ENCODE assay signal across 27 mouse cellular contexts in genomic region chr19:29849924-29850551, GRCm38 (mm10). TPM values are rescaled to one million over a fixed set of nuclear protein-coding genes. Genes with fewer than 3 reads are reported as not detected.
DNase-seq lines count a peak whose midpoint lies in the region; ATAC-seq and TF ChIP-seq lines count a peak whose summit lies in the region.
"Had no signal": no experiment of that assay in that cellular context is flagged by ENCODE, and none has a peak within 500 bp of the region (broad histone marks: within the 10 kb centered on the region; RNA-seq: fewer than 3 reads in every experiment).

No protein-coding gene starts in this region.

- TF ChIP-seq CTCF in gastrocnemius, adult 2 months (IDR thresholded peaks at IDR 0.05) = no peak

- no peaks in the 10 kb centered on the region for H3K4me1 ChIP-seq in forebrain, embryonic 14.5 days (ENCODE audit: control insufficient read depth, insufficient read depth, low read length)
- H3K4me1 ChIP-seq: limb, embryonic 12.5 days; liver, embryonic 15.5 days; midbrain, embryonic 10.5 days; neural tube, embryonic 12.5 days; stomach, embryonic 15.5 days had no signal

- 83% methylated on average over 11 of the region's 11 CpGs for WGBS in forebrain, embryonic 14.5 days

- no peak overlapping the region for H3K4me3 ChIP-seq in gastrocnemius, adult 2 months
- no peak overlapping the region for H3K4me3 ChIP-seq in forebrain, embryonic 14.5 days (ENCODE audit: low read depth, low read length)
- H3K4me3 ChIP-seq: forebrain, embryonic 15.5 days; kidney, embryonic 15.5 days; layer of hippocampus, adult 2 months; left cerebral cortex, adult 2 months; limb, embryonic 12.5 days; liver, embryonic 15.5 days; midbrain, embryonic 10.5 days; midbrain, embryonic 15.5 days; neural tube, embryonic 12.5 days; stomach, embryonic 15.5 days had no signal

- ATAC-seq in granulocyte monocyte progenitor cell, adult 5-6 weeks (replicated peaks; ENCODE audit: poor library complexity, severe bottlenecking) = peak; percentile 84
- ATAC-seq in forebrain, embryonic 14.5 days = no peak
- ATAC-seq: forebrain, embryonic 15.5 days; midbrain, embryonic 15.5 days had no signal

- peaks cover 11% of the 10 kb centered on the region for H3K27me3 ChIP-seq in forebrain, embryonic 14.5 days (replicated peaks; ENCODE audit: control insufficient read depth, insufficient read depth, low read length)
- H3K27me3 ChIP-seq: kidney, embryonic 15.5 days; limb, embryonic 12.5 days; liver, embryonic 15.5 days; midbrain, embryonic 15.5 days; neural tube, embryonic 12.5 days; stomach, embryonic 15.5 days had no signal

- H3K36me3 ChIP-seq in forebrain, embryonic 14.5 days (ENCODE audit: control insufficient read depth, insufficient read depth, low read length) = no peaks in the 10 kb centered on the region
- H3K36me3 ChIP-seq: forebrain, embryonic 15.5 days; kidney, embryonic 15.5 days; limb, embryonic 12.5 days; liver, embryonic 15.5 days; midbrain, embryonic 10.5 days; midbrain, embryonic 15.5 days; neural tube, embryonic 12.5 days; stomach, embryonic 15.5 days had no signal

- no peak overlapping the region for H3K4me2 ChIP-seq in forebrain, embryonic 14.5 days (ENCODE audit: low read length)
- H3K4me2 ChIP-seq: forebrain, embryonic 15.5 days; hindbrain, embryonic 14.5 days; kidney, embryonic 15.5 days; limb, embryonic 12.5 days; liver, embryonic 15.5 days; lung, embryonic 14.5 days; midbrain, embryonic 15.5 days; neural tube, embryonic 12.5 days; stomach, embryonic 15.5 days had no signal

- intact Hi-C loops in gastrocnemius, adult 2 months (cut with DNase I) = no loop called here

- DNase-seq in right cerebral cortex, adult 18-20 months = peak; percentile 8
- DNase-seq in right cerebral cortex, postnatal 10 days (ENCODE audit: low spot score in 2 of 2) = no peak
- peak; percentile 92 for DNase-seq in MEL-GATA-1-ER (ENCODE audit: extremely low read depth, low read depth)
- no peak for DNase-seq in gastrocnemius, adult 2 months
- DNase-seq in forebrain, embryonic 14.5 days (ENCODE audit: low spot score) = no peak
- no peak for DNase-seq in embryo, embryonic 11 days
- no peak for DNase-seq in gastrocnemius, postnatal 25 days
- DNase-seq: adrenal gland, postnatal 25 days; cerebellum, adult 2 months; cerebellum, postnatal 14 days; kidney, adult 18-20 months; kidney, postnatal 36 days; lung, embryonic 14.5 days; lung, postnatal 14 days; right cerebral cortex, postnatal 14 days had no signal

- H3K9me3 ChIP-seq in forebrain, embryonic 14.5 days (replicated peaks; ENCODE audit: control insufficient read depth, low read length) = no peaks in the 10 kb centered on the region
- H3K9me3 ChIP-seq: forebrain, embryonic 15.5 days; kidney, embryonic 15.5 days; limb, embryonic 12.5 days; liver, embryonic 15.5 days; midbrain, embryonic 10.5 days; midbrain, embryonic 15.5 days; neural tube, embryonic 12.5 days; stomach, embryonic 15.5 days had no signal

- no peak overlapping the region for H3K27ac ChIP-seq in gastrocnemius, adult 2 months
- no peak overlapping the region for H3K27ac ChIP-seq in forebrain, embryonic 14.5 days (ENCODE audit: low read depth, low read length)
- H3K27ac ChIP-seq: forebrain, embryonic 15.5 days; hindbrain, embryonic 14.5 days; kidney, embryonic 15.5 days; layer of hippocampus, adult 2 months; left cerebral cortex, adult 2 months; limb, embryonic 12.5 days; liver, embryonic 15.5 days; midbrain, embryonic 10.5 days; midbrain, embryonic 15.5 days; neural tube, embryonic 12.5 days; stomach, embryonic 15.5 days had no signal

- no peak overlapping the region for H3K9ac ChIP-seq in forebrain, embryonic 14.5 days (ENCODE audit: low read length)
- H3K9ac ChIP-seq: forebrain, embryonic 15.5 days; hindbrain, embryonic 14.5 days; kidney, embryonic 15.5 days; limb, embryonic 12.5 days; liver, embryonic 15.5 days; lung, embryonic 14.5 days; midbrain, embryonic 15.5 days; neural tube, embryonic 12.5 days; stomach, embryonic 15.5 days had no signal

RNA-seq across cellular contexts. Expression of gene Ranbp6, which starts 37.3 kb away (rescaled TPM):
- total RNA-seq in granulocyte monocyte progenitor cell, adult 5-6 weeks (2014; fragmentation: Nextera tagmentation) = 8.8 and 13.2 TPM in 2 replicates
- 19.2 and 27.7 TPM in 2 replicates for total RNA-seq in granulocyte monocyte progenitor cell, adult 5-6 weeks (2017)
- total RNA-seq in gastrocnemius, adult 2 months (2021) = 10 to 100 TPM; 10.2 to 11.1 TPM
- 42.1 and 53.4 TPM in 2 replicates for polyA plus RNA-seq in forebrain, embryonic 14.5 days (2014; fragmentation: Nextera tagmentation; extraction: Ambion mirVana)
- 1 to 10 TPM; 8.0 to 8.1 TPM for total RNA-seq in gastrocnemius, postnatal 25 days (2021)

RNA-seq across cellular contexts. Expression of gene 9930021J03Rik, which starts 44.2 kb away (rescaled TPM):
- 20.2 and 22.3 TPM in 2 replicates for total RNA-seq in granulocyte monocyte progenitor cell, adult 5-6 weeks (2014; fragmentation: Nextera tagmentation)
- 9.6 and 13.0 TPM in 2 replicates for total RNA-seq in granulocyte monocyte progenitor cell, adult 5-6 weeks (2017)
- total RNA-seq in gastrocnemius, adult 2 months (2021) = 10 to 100 TPM; 11.8 to 14.4 TPM
- polyA plus RNA-seq in forebrain, embryonic 14.5 days (2014; fragmentation: Nextera tagmentation; extraction: Ambion mirVana) = 9.1 and 10.0 TPM in 2 replicates
- 10 to 100 TPM in 1 of 2 experiments, 1 to 10 TPM in 1; 9.7 to 11.0 TPM for total RNA-seq in gastrocnemius, postnatal 25 days (2021)

Comparison
In these comparisons a context has a peak if more than half of its experiments do, and no peak if none do; other contexts are left out.
1. DNase-seq: peak in right cerebral cortex, adult 18-20 months (single experiment) and MEL-GATA-1-ER (single experiment); none in right cerebral cortex, postnatal 10 days (0 of 2), gastrocnemius, adult 2 months (single experiment), forebrain, embryonic 14.5 days (single experiment), embryo, embryonic 11 days (single experiment) and gastrocnemius, postnatal 25 days (single experiment).